Mouse (Mus musculus) neutrophil, adult 83 days (primary cell): Measurements from ENCODE around the gene Tent5a. TPM values are rescaled to one million over a fixed set of nuclear protein-coding genes. Genes with fewer than 3 reads are reported as not detected.

ENCODE experiments used
- total RNA-seq, 2 experiments: library from RNA; stranded (reverse); gene quantifications; one replicate each; pipeline ENCODE4 v1.2.4; 2023

Gene Tent5a
- 10 to 100 TPM; 28.1 to 31.6 TPM for total RNA-seq

GRCm38 (mm10) chr9:85327242-85328211, at the start of gene Tent5a:
Tent5a (minus strand) TSS chr9:85327348.

GRCm38 (mm10) chr9:85312473-85312872, 14.7 kb downstream of the Tent5a start, which contains the start of gene Gm11114:
Gm11114 (plus strand) TSS chr9:85312773.

Other genes starting within 250 kb of the Tent5a start
- gene Gm11114, start 14.6 kb downstream of the Tent5a start, total RNA-seq: not detected